Mouse (Mus musculus): ENCODE measurements around the gene Mto1. TPM values are rescaled to one million over a fixed set of nuclear protein-coding genes. Genes with fewer than 3 reads are reported as not detected.
A peak's percentile ranks its signal among the peaks of the same experiment; 100 is the strongest.

Mto1 gene
- polyA plus RNA-seq, 1 experiment from 2014 or later = 26.7 TPM

- H3K36me3 ChIP-seq = no peaks in the 10 kb centered on the region
- no peak within 1 kb of the TSS for H3K27ac ChIP-seq
- under 1% methylated on average over 81 of the region's 81 CpGs for WGBS
- H3K27me3 ChIP-seq = peaks cover 78% of the 10 kb centered on the region
- peak within 1 kb of the TSS; percentile 58 for H3K9ac ChIP-seq
- no peaks in the 10 kb centered on the region for H3K9me3 ChIP-seq (replicated peaks)
- H3K4me2 ChIP-seq = peak within 1 kb of the TSS; percentile 94
- H3K4me1 ChIP-seq = peaks cover 20% of the 10 kb centered on the region
- peak within 1 kb of the TSS; percentile 57 for H3K4me3 ChIP-seq (replicated peaks)
- ATAC-seq (replicated peaks; ENCODE audit: low FRiP score) = peak; percentile 63
These were observed 5.2 kb upstream of the Mto1 start, which contains the start of gene Cgas for GRCm38 (mm10) chr9:78442579-78443392. Gene Cgas, minus strand, starts transcription at chr9:78443237.

DNA sequence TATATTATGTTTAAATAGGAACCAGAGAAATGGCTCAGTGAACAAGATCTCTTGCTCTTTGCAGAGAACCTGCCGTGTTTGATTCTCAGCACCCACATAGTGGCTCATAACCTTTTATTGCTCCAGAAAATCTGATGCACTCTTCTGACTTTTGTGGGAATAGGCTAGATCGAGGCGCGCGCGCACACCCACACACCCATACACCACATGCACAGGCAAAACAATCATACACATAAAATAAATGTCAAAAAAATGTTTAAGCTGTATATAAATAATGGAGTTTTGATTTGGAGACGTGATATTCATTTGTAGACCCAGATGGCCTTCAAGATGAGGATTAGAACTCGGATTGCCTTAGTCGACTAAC is 419 bp upstream of the Mto1 start:
- Histone ChIP-seq H3K27me3 (peaks cover 44% of the 10 kb centered on the region), H3K9ac (peak overlapping the region; percentile 94), H3K27ac (peak overlapping the region; percentile 92; the same call in 1 of the 2 replicates), H3K9me3 (replicated peaks) (no peaks in the 10 kb centered on the region), H3K4me1 (peaks cover 22% of the 10 kb centered on the region), H3K36me3 (peaks cover 26% of the 10 kb centered on the region), H3K4me3 (replicated peaks) (peak overlapping the region; percentile 98), H3K4me2 (peak overlapping the region; percentile 70)
- 24% methylated on average over 9 of the region's 9 CpGs for WGBS
- ATAC-seq (replicated peaks; ENCODE audit: low FRiP score) = no peak

DNA sequence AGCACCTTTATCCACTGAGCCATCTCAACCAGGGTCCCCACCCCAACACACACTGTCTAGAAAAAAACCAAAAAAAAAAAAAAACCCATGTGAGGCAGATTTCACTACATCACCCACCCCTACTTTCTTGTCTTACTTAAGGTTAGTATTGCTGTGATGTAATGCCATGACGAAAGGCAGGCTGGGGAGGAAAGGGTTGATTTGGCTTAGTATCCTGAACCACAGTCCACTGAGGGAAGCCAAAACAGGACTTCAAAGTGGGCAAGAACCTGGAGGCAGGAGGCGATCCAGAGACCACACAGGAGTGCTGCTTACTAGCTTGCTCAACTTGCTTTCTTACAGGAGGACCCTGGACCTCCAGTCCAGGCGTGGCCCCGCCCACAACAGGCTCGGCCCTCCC is 2.4 kb downstream of the Mto1 start:
- 81% methylated on average over 5 of the region's 5 CpGs for WGBS
- no peak overlapping the region for H3K27ac ChIP-seq
- H3K4me3 ChIP-seq (replicated peaks) = no peak overlapping the region
- peaks cover 18% of the 10 kb centered on the region for H3K27me3 ChIP-seq
- no peaks in the 10 kb centered on the region for H3K9me3 ChIP-seq (replicated peaks)
- no peak for ATAC-seq (replicated peaks; ENCODE audit: low FRiP score)
- peaks cover 11% of the 10 kb centered on the region for H3K4me1 ChIP-seq
- peaks cover 51% of the 10 kb centered on the region for H3K36me3 ChIP-seq
- no peak overlapping the region for H3K4me2 ChIP-seq
- no peak overlapping the region for H3K9ac ChIP-seq

- no peak overlapping the region for H3K4me2 ChIP-seq
- ATAC-seq (replicated peaks; ENCODE audit: low FRiP score) = no peak
These were observed 3.4 kb downstream of the Mto1 start for GRCm38 (mm10) chr9:78451382-78451781.

GRCm38 (mm10) chr9:78457026-78457425 is 9.0 kb downstream of the Mto1 start:
- no peaks in the 10 kb centered on the region for H3K4me1 ChIP-seq
- H3K36me3 ChIP-seq = peaks cover 87% of the 10 kb centered on the region
- 90% methylated on average over 8 of the region's 8 CpGs for WGBS
- H3K4me3 ChIP-seq (replicated peaks) = no peak overlapping the region
- H3K27ac ChIP-seq = no peak overlapping the region
- no peak for ATAC-seq (replicated peaks; ENCODE audit: low FRiP score)
- no peak overlapping the region for H3K9ac ChIP-seq
- H3K27me3 ChIP-seq = no peaks in the 10 kb centered on the region
- no peak overlapping the region for H3K4me2 ChIP-seq
- H3K9me3 ChIP-seq (replicated peaks) = no peaks in the 10 kb centered on the region

More at GRCm38 (mm10) chr9:78451382-78451781, 3.4 kb downstream of the Mto1 start:
- Histone ChIP-seq H3K9me3 (replicated peaks) (no peaks in the 10 kb centered on the region), H3K36me3 (peaks cover 58% of the 10 kb centered on the region), H3K9ac (no peak overlapping the region), H3K4me3 (replicated peaks) (no peak overlapping the region), H3K4me1 (peaks cover 11% of the 10 kb centered on the region), H3K27ac (no peak overlapping the region), H3K27me3 (peaks cover 8% of the 10 kb centered on the region)
- WGBS = 85% methylated on average over 4 of the region's 4 CpGs

- Histone ChIP-seq H3K36me3 (peaks cover 86% of the 10 kb centered on the region), H3K27me3 (no peaks in the 10 kb centered on the region), H3K4me2 (no peak overlapping the region), H3K4me1 (no peaks in the 10 kb centered on the region), H3K27ac (no peak overlapping the region), H3K9me3 (replicated peaks) (no peaks in the 10 kb centered on the region), H3K9ac (no peak overlapping the region), H3K4me3 (replicated peaks) (no peak overlapping the region)
- ATAC-seq (replicated peaks; ENCODE audit: low FRiP score) = no peak
- 83% methylated on average over 4 of the region's 4 CpGs for WGBS
These were observed 15.3 kb downstream of the Mto1 start for GRCm38 (mm10) chr9:78463337-78463736.

DNA sequence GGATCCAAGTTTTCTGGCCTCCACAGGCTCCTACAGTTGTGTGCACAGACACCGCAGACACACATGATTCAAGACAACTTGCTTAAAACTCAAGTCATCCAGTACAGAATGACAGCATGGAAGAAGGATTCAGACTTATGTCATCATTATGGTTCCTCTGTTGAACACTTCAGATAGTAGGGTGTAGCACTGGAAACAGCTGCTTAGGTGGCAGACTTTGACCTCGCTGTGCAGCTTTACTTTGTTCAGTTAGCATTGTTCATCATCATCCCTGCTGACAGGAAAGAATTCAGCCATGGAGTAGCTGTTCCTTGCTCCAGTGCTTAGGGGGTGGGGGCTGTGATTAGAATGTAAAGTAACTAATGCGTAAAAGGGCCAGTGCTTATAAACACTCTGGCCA is 17.7 kb downstream of the Mto1 start:
- H3K9ac ChIP-seq = no peak overlapping the region
- H3K36me3 ChIP-seq = peaks cover 87% of the 10 kb centered on the region
- no peak overlapping the region for H3K4me2 ChIP-seq
- H3K27me3 ChIP-seq = no peaks in the 10 kb centered on the region
- H3K9me3 ChIP-seq (replicated peaks) = no peaks in the 10 kb centered on the region
- ATAC-seq (replicated peaks; ENCODE audit: low FRiP score) = no peak
- no peak overlapping the region for H3K27ac ChIP-seq
- no peak overlapping the region for H3K4me3 ChIP-seq (replicated peaks)
- 91% methylated on average over 3 of the region's 3 CpGs for WGBS
- no peaks in the 10 kb centered on the region for H3K4me1 ChIP-seq

DNA sequence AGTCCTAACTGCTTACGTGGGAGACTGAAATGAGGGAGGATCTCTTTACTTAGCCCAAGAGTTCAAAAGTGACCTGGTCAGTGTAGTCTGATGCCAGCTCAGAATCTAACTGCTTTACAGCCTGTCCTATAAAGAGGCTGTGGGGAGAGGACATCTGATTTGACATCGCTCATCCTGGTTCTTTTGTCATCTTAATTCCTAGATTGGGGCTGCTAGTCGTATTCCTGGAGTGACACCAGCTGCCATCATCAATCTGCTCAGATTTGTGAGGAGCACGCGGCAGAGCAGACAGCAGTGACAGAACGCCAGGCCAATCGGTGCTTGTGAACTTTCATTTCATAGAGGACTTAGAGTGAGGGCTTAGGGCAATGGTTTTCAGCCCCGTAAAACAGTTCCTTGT is 25.6 kb downstream of the Mto1 start:
- no peak overlapping the region for H3K27ac ChIP-seq
- no peak overlapping the region for H3K4me3 ChIP-seq (replicated peaks)
- H3K9ac ChIP-seq = no peak overlapping the region
- H3K27me3 ChIP-seq = no peaks in the 10 kb centered on the region
- WGBS = 60% methylated on average over 8 of the region's 8 CpGs
- H3K36me3 ChIP-seq = peaks cover 83% of the 10 kb centered on the region
- H3K4me2 ChIP-seq = no peak overlapping the region
- no peak for ATAC-seq (replicated peaks; ENCODE audit: low FRiP score)
- H3K4me1 ChIP-seq = no peaks in the 10 kb centered on the region
- no peaks in the 10 kb centered on the region for H3K9me3 ChIP-seq (replicated peaks)

DNA sequence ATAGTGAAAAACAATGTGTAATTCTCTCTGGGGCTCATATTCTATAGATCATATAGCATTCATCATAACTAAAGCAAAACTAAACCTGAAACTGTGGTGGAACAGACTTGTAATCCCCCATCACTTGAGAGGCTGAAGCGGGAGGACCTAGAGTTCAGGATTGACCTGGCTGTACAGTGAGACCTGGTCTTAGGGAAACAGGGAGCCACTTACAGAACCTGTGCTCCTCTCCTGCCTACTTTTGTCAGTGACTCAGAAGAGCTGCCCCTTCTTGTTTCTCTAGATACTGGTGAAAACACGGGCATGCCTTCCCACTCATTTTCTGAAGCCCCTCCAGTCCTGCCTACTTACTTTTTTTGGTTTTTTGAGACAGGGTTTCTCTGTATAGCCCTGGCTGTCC is 26.3 kb downstream of the Mto1 start:
- H3K36me3 ChIP-seq = peaks cover 83% of the 10 kb centered on the region
- H3K9me3 ChIP-seq (replicated peaks) = no peaks in the 10 kb centered on the region
- no peak overlapping the region for H3K4me2 ChIP-seq
- ATAC-seq (replicated peaks; ENCODE audit: low FRiP score) = no peak
- H3K27me3 ChIP-seq = no peaks in the 10 kb centered on the region
- 0 out of 2 replicates have a peak overlapping the region, but pooled peaks have one; percentile 13 for H3K27ac ChIP-seq
- no peak overlapping the region for H3K4me3 ChIP-seq (replicated peaks)
- H3K4me1 ChIP-seq = peaks cover 5% of the 10 kb centered on the region
- WGBS = 82% methylated on average over 2 of the region's 2 CpGs
- H3K9ac ChIP-seq = no peak overlapping the region

GRCm38 (mm10) chr9:78474771-78475382 is 26.9 kb downstream of the Mto1 start:
- Histone ChIP-seq H3K9me3 (replicated peaks) (no peaks in the 10 kb centered on the region), H3K27me3 (no peaks in the 10 kb centered on the region), H3K9ac (no peak overlapping the region), H3K4me1 (peaks cover 5% of the 10 kb centered on the region), H3K4me2 (no peak overlapping the region), H3K27ac (0 out of 2 replicates have a peak overlapping the region, but pooled peaks have one; percentile 13), H3K4me3 (replicated peaks) (no peak overlapping the region), H3K36me3 (peaks cover 82% of the 10 kb centered on the region)
- 78% methylated on average over 5 of the region's 5 CpGs for WGBS
- no peak for ATAC-seq (replicated peaks; ENCODE audit: low FRiP score)

- 93% methylated on average over 2 of the region's 2 CpGs for WGBS
- no peaks in the 10 kb centered on the region for H3K27me3 ChIP-seq
- H3K4me2 ChIP-seq = no peak overlapping the region
- ATAC-seq (replicated peaks; ENCODE audit: low FRiP score) = no peak
- no peak overlapping the region for H3K4me3 ChIP-seq (replicated peaks)
- peaks cover 81% of the 10 kb centered on the region for H3K36me3 ChIP-seq
- no peak overlapping the region for H3K9ac ChIP-seq
- no peaks in the 10 kb centered on the region for H3K9me3 ChIP-seq (replicated peaks)
- peaks cover 5% of the 10 kb centered on the region for H3K4me1 ChIP-seq
- no peak overlapping the region for H3K27ac ChIP-seq
These were observed 27.4 kb downstream of the Mto1 start for GRCm38 (mm10) chr9:78475383-78475780.

DNA sequence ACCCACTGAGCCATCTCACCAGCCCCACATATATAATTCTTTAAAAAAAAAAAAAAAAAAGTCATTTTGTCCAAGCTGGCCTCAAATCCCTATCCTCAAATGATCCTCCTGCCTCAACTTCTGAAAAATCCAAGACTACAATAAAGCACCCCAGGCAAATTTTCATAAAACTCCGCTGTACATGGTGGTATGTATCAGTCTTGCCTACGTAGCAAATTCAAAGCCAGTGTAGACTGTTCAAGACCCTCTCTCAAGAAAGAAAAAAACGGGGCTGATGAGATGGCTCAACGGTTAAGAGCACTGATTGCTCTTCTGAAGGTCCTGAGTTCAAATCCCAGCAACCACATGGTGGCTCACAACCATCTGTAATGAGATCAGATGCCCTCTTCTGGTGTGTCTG is 27.9 kb downstream of the Mto1 start:
- no peaks in the 10 kb centered on the region for H3K27me3 ChIP-seq
- 75% methylated on average over 4 of the region's 4 CpGs for WGBS
- ATAC-seq (replicated peaks; ENCODE audit: low FRiP score) = no peak
- no peak overlapping the region for H3K27ac ChIP-seq
- peaks cover 5% of the 10 kb centered on the region for H3K4me1 ChIP-seq
- H3K36me3 ChIP-seq = peaks cover 78% of the 10 kb centered on the region
- no peak overlapping the region for H3K4me3 ChIP-seq (replicated peaks)
- no peak overlapping the region for H3K4me2 ChIP-seq
- H3K9me3 ChIP-seq (replicated peaks) = no peaks in the 10 kb centered on the region
- H3K9ac ChIP-seq = no peak overlapping the region

Data from kidney, embryonic 15.5 days (tissue).